Mouse (Mus musculus): ENCODE data around the gene Mpig6b.

Gene Mpig6b

GRCm38 (mm10) chr17:35085208-35085865, 19.4 kb upstream of the Mpig6b start, which contains the start of gene Ly6g6f:
TSS of gene Ly6g6f (minus strand) at chr17:35085610.
- DNase-seq (ENCODE audit: low spot score) = no peak

GRCm38 (mm10) chr17:35083929-35084497, 18.0 kb upstream of the Mpig6b start:
- DNase-seq (ENCODE audit: low spot score) = no peak

GRCm38 (mm10) chr17:35082841-35083576, 17.0 kb upstream of the Mpig6b start:
- no peak for DNase-seq (ENCODE audit: low spot score)

DNA sequence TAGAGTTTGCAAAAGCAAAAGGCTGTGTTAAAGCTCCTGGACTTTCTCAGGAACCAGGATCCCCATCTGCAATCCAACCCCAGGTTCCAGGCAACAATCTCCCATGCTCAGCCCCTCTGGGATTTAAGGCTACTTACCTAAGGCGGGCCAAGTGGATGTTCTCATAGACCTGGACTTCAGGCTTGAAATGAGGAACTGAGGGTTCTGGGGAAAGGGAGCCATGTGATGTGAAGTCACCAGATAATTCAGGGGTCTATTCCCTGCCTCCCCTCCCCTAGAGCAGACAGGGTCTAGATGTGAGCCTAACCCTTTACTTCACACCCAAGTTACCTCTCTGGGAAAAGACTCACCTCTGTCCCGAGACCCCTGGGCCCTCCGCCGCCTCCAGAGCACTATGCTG, 14.7 kb upstream of the Mpig6b start:
- no peak for DNase-seq (ENCODE audit: low spot score)

DNA sequence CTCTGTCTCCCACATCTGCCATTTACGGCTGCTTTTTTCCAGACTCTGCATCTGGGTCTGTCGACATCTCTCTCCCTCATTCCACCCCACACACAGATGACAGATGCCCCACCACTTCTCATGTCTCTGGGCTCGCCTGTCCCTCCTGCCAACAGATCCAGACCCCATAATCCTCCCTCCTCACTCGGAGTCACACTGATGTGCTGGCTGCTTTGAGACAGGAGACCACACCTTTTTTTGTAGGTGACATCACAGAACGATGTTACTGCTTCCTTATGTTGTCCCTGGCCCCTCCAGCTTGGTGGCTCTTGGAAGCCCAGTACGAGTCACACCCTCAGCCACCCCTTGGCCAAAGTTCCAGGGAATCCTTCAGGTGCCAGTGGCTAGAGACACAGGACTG, 14.3 kb upstream of the Mpig6b start:
- no peak for DNase-seq (ENCODE audit: low spot score)

DNA sequence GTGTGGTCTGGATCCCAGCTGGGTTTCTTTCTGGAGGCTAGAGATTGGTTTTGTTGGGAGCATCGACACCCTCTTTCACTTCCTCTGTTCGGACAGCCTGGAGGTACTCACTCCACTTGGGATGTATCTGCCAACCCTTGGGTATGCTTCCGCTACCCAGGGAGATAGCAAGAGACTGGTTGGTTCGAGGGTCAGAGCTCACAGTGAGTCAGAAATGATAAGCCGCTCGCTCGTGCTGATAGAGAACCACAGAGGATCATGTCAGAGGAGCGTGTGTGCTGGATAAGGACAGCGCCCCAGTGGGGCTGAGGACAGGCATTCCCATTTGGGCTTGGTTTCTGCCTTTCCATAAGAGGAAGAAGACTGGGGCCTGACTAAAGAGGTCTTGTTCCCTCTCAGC, 13.8 kb upstream of the Mpig6b start:
- no peak for DNase-seq (ENCODE audit: low spot score)

GRCm38 (mm10) chr17:35077786-35078233, 11.8 kb upstream of the Mpig6b start, which contains the start of gene Ly6g6d:
TSS of gene Ly6g6d (minus strand) at chr17:35078065.
- no peak for DNase-seq (ENCODE audit: low spot score)

GRCm38 (mm10) chr17:35077285-35077684, 11.3 kb upstream of the Mpig6b start:
- no peak for DNase-seq (ENCODE audit: low spot score)

GRCm38 (mm10) chr17:35076507-35077176, 10.7 kb upstream of the Mpig6b start, which contains the start of gene Ly6g6e:
TSS of gene Ly6g6e (plus strand) at chr17:35076902.
- no peak for DNase-seq (ENCODE audit: low spot score)

DNA sequence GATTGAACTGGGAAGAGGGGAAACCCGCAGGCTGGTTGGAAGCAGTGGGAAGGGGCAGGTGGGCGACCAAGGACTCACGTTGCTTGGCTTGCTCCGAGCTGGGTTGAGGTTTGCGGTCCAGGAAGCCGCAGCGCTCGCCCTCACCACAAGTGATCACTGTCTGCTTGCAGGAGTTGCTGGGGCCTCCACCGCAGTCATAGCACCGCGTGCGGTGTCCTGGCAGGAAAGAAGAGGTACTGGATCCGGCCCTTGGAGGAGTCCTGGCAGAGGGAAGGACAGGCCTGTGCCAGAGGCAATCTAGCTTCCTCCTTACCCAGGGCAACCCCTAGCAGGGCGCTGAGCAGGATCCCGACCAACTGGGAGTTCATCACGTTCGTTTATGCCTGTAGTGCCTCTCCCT, 8.1 kb upstream of the Mpig6b start:
- DNase-seq (ENCODE audit: low spot score) = no peak

- DNase-seq (ENCODE audit: low spot score) = no peak
Measured at GRCm38 (mm10) chr17:35071454-35071853, 5.5 kb upstream of the Mpig6b start.

- DNase-seq (ENCODE audit: low spot score) = no peak
Measured at GRCm38 (mm10) chr17:35070556-35071229, 4.7 kb upstream of the Mpig6b start.

- DNase-seq (ENCODE audit: low spot score) = no peak
Measured at GRCm38 (mm10) chr17:35068213-35068914, 2.4 kb upstream of the Mpig6b start.

GRCm38 (mm10) chr17:35064951-35065947, 735 bp downstream of the Mpig6b start, which contains the start of gene Ly6g6c:
TSS of gene Ly6g6c (plus strand) at chr17:35065388.
- no peak for DNase-seq (ENCODE audit: low spot score)

DNA sequence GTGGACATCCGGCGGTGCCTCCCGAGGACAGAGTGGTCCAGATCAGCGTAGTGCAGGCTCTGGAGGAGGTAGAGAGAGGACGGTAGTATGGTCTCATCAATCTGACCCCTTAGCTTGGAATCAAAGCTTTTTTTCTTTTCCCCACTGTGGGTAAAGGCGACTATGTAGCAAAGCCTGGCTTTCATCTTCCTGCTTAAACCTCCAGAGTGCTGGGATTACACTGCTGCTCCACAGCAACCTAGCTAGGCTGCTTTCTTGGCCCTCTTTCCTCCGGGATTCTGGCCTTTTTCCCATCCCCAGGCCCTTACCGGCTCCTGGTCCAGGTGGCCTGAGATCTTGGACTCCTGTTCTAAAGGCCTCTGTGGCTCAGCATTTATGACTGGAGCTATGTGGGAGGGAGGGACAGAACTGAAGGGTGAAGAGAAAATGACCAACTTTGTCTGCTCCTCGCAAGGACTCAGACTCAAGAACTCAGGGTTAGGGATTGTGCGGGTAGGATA, 1.6 kb downstream of the Mpig6b start:
- DNase-seq (ENCODE audit: low spot score) = no peak

DNA sequence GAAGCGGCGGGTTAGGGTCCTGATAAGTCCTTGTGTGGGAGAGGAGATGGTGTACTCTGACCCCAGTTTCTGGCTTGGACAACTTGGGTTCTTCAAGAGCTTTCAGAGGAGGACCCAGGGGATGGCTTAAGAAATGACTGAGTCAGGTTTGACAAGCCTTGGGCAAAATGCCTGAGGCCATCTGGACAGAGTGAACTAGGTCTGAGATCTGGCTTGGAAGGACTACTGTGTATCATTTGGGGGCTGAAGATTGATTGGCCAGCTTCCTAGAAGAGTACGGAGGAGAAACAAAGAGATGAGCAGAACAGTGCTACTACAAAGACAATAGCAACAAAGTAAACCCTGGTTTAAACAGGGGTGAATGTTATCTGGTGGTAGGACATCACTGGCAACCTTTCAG, 2.5 kb downstream of the Mpig6b start:
- DNase-seq (ENCODE audit: low spot score) = no peak

DNA sequence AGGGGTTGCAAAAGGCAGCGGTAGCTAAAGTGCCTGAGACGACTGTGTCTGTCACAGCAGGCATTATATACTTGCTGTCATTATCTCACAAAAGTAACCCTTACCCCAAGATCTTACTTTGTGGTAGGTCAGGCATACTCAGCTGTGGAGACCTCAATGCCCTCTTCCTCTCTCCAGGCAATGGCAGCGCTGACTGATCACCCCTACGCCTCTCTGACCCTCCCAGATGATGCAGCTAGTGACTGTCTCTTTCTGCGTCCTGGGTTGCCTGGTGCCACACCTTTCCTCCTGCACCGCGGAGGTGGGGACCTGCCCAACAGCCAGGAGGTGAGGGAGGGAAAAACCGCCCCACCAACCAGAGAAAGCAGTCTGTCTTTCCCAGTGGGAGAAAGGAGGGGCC, 4.7 kb downstream of the Mpig6b start:
- DNase-seq (ENCODE audit: low spot score) = no peak

- no peak for DNase-seq (ENCODE audit: low spot score)
Measured at GRCm38 (mm10) chr17:35060737-35061297, 5.2 kb downstream of the Mpig6b start.

GRCm38 (mm10) chr17:35060071-35060470, 5.9 kb downstream of the Mpig6b start:
- DNase-seq (ENCODE audit: low spot score) = no peak

Measured in left cerebral cortex, adult 11 months (tissue).